Mouse (Mus musculus): ENCODE data around the gene Mettl13. TPM values are rescaled to one million over a fixed set of nuclear protein-coding genes. Genes with fewer than 3 reads are reported as not detected.

Gene Mettl13
- total and polyA plus RNA-seq, 2 experiments from 2014 or later = 9.7 to 12.4 TPM

DNA sequence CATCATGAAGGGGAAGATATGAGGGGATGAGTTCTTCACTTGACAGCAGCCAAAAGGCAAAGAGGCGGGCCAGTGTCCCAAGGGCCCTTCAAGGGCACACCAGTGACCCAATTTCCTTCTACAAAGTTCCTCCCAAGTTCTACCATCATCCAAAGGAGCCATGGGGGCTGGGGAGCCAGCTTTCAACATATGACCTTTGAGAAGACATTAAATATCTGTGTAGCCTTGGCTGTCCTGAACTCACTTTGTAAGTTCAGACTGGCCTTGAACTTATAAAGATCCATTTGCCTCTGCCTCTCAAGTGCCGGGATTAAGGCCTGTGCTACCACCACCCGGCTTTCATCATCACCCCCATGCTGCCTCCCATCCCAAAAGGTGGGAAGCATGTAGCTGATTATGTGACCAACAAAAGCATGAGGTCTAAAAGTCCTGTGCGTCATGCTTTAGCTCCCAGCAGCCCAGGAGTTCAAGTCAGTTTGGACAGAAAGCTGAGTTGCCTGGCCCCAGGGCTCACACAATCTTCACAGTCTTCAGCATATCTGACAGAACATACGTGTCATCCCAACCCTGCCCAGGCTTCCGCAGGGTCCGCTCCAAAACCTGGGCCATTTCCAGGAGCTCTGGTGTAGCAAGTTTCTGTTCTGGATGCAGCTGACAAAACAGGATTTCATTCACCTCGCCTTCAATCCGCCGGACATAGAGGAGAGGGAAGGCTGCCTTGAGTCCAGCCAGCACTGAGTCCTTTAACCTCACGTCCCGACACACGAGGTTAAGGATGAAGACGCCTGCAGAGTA lies 14.4 kb downstream of the Mettl13 start:
- Histone ChIP-seq H3K4me1 (ENCODE audit: insufficient read depth, low read length) (no peaks in the 10 kb centered on the region), H3K4me3 (ENCODE audit: low read length) (no peak overlapping the region), H3K9ac (replicated peaks; ENCODE audit: low read length) (no peak overlapping the region), H3K9me3 (ENCODE audit: low read length) (no peaks in the 10 kb centered on the region), H3K36me3 (ENCODE audit: insufficient read depth, low read length) (peaks cover 47% of the 10 kb centered on the region), H3K27me3 (ENCODE audit: insufficient read depth, low read length) (no peaks in the 10 kb centered on the region), H3K4me2 (ENCODE audit: low read depth, low read length) (no peak overlapping the region), H3K27ac (no peak overlapping the region)
- ATAC-seq (no peak), DNase-seq (ENCODE audit: low spot score) (no peak)
- TF ChIP-seq CTCF (IDR thresholded peaks at IDR 0.05; ENCODE audit: low read depth) = no peak
- 94% methylated on average over 14 of the region's 14 CpGs for WGBS

DNA sequence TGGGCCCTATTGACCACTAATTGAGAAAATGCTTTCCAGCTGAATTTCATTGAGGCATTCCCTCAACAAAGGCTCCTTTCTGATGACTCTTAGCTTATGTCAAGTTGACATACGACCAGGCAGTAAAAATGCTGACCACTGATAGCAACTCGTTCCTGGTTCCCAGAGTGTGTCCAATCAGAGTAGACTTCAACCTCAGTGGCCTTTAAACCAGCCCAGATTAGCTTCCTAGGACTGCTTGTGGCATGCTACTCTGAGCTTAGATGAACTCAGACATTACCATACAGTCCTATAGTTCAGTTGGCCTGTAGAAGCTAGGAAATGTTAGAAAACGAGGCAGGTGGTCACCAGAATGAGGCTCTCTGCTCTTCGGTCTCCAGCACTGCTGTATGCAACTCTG lies 16.0 kb downstream of the Mettl13 start:
- Histone ChIP-seq H3K4me3 (ENCODE audit: low read length) (no peak overlapping the region), H3K27me3 (ENCODE audit: insufficient read depth, low read length) (no peaks in the 10 kb centered on the region), H3K4me1 (ENCODE audit: insufficient read depth, low read length) (no peaks in the 10 kb centered on the region), H3K27ac (no peak overlapping the region), H3K9me3 (ENCODE audit: low read length) (no peaks in the 10 kb centered on the region), H3K36me3 (ENCODE audit: insufficient read depth, low read length) (peaks cover 39% of the 10 kb centered on the region), H3K4me2 (ENCODE audit: low read depth, low read length) (no peak overlapping the region), H3K9ac (replicated peaks; ENCODE audit: low read length) (no peak overlapping the region)
- ATAC-seq (no peak), DNase-seq (ENCODE audit: low spot score) (no peak)
- 72% methylated on average over 4 of the region's 4 CpGs for WGBS
- TF ChIP-seq CTCF (IDR thresholded peaks at IDR 0.05; ENCODE audit: low read depth) = no peak

DNA sequence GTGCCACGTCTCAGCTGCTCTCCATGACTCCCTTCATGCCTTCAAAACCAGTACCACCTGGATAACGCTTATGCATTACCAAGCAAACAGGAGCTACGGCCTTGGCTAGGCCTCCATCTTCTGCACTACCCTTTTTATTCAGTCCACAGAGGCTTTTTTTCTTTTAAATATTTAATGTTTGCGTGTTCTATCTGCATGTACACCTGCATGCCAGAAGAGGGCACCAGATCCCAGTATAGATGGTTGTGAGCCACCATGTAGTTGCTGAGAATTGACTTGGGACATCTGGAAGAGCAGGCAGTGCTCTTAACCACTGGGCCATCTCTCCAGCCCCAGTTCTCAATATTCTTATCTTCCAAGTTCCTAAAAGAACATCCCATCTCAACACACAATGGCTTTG lies 16.8 kb downstream of the Mettl13 start:
- Histone ChIP-seq H3K27ac (no peak overlapping the region), H3K9me3 (ENCODE audit: low read length) (no peaks in the 10 kb centered on the region), H3K4me1 (ENCODE audit: insufficient read depth, low read length) (no peaks in the 10 kb centered on the region), H3K27me3 (ENCODE audit: insufficient read depth, low read length) (no peaks in the 10 kb centered on the region), H3K4me2 (ENCODE audit: low read depth, low read length) (no peak overlapping the region), H3K9ac (replicated peaks; ENCODE audit: low read length) (no peak overlapping the region), H3K4me3 (ENCODE audit: low read length) (no peak overlapping the region), H3K36me3 (ENCODE audit: insufficient read depth, low read length) (peaks cover 32% of the 10 kb centered on the region)
- DNase-seq (ENCODE audit: low spot score) = no peak
- peak; percentile 54 for TF ChIP-seq CTCF (IDR thresholded peaks at IDR 0.05; ENCODE audit: low read depth)
- ATAC-seq = 0 out of 2 replicates have a peak, but pooled peaks have one; percentile 12
- WGBS = 73% methylated on average over 4 of the region's 4 CpGs

DNA sequence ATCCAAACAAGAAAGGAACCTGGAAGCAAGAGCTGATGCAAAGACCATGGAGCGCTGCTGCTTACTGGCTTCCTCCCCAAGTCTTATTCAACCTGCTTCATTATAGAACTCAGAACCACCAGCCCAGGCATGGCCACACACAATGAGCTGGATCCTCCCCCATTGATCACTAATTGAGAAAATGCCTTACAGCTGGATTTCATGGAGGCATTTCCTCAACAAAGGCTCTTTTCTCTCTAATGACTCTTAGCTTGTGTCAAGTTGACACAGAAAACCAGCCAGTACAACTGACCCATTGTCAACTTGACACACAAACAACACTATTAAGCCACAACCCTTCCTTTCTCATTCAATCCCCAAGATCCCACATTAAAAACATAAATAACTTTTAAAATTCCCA lies 17.7 kb downstream of the Mettl13 start:
- H3K4me2 ChIP-seq (ENCODE audit: low read depth, low read length) = no peak overlapping the region
- no peaks in the 10 kb centered on the region for H3K9me3 ChIP-seq (ENCODE audit: low read length)
- H3K4me3 ChIP-seq (ENCODE audit: low read length) = no peak overlapping the region
- no peaks in the 10 kb centered on the region for H3K27me3 ChIP-seq (ENCODE audit: insufficient read depth, low read length)
- no peak for DNase-seq (ENCODE audit: low spot score)
- peaks cover 23% of the 10 kb centered on the region for H3K36me3 ChIP-seq (ENCODE audit: insufficient read depth, low read length)
- no peak for TF ChIP-seq CTCF (IDR thresholded peaks at IDR 0.05; ENCODE audit: low read depth)
- ATAC-seq = no peak
- no peak overlapping the region for H3K9ac ChIP-seq (replicated peaks; ENCODE audit: low read length)
- no peaks in the 10 kb centered on the region for H3K4me1 ChIP-seq (ENCODE audit: insufficient read depth, low read length)
- H3K27ac ChIP-seq = no peak overlapping the region
- 78% methylated on average over 1 of the region's 1 CpGs for WGBS

DNA sequence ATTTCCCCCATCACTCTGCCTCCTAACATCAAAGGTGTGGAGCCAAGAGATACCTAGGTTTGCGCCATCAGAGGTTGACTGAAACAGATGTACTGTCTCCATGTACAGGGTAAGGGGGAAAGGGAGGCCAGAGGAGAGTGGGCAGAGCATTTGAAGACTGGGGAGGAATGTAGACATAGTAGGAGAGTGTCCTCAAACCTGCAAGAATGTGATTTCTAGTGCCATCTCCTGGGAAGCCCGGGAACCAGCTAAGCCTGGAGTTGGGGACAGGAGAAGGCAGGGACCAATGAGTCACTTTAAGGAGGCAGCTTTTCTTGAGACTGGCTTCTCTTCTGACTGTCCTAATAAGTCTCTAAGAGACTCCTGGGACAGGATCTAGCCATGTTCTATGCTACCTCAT lies 18.7 kb downstream of the Mettl13 start:
- DNase-seq (ENCODE audit: low spot score) (peak; percentile 13), ATAC-seq (no peak)
- WGBS = 70% methylated on average over 2 of the region's 2 CpGs
- Histone ChIP-seq H3K27ac (no peak overlapping the region), H3K27me3 (ENCODE audit: insufficient read depth, low read length) (no peaks in the 10 kb centered on the region), H3K4me1 (ENCODE audit: insufficient read depth, low read length) (no peaks in the 10 kb centered on the region), H3K9ac (replicated peaks; ENCODE audit: low read length) (no peak overlapping the region), H3K9me3 (ENCODE audit: low read length) (no peaks in the 10 kb centered on the region), H3K4me3 (ENCODE audit: low read length) (no peak overlapping the region), H3K36me3 (ENCODE audit: insufficient read depth, low read length) (peaks cover 18% of the 10 kb centered on the region; the same call in 1 of the 2 replicates), H3K4me2 (ENCODE audit: low read depth, low read length) (no peak overlapping the region)
- TF ChIP-seq CTCF (IDR thresholded peaks at IDR 0.05; ENCODE audit: low read depth) = peak; percentile 44

DNA sequence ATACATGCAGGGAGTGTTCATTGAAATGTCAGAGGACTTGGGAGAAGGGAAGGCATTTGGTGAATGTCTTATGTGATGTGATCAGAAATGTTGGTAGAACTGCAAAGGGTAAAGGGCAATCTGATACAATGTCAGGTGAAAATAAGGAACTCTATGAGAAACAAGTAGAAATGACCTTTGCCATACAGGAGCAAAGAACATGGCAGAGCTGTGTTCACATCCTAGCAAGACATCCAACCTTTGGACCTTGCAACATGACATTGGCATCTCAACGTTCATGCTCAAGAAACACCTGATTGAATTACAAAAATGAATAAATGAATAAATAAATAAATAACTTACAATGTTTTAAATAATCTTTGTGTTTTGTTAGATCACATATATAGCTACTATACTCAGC lies 33.2 kb downstream of the Mettl13 start:
- H3K4me1 ChIP-seq (ENCODE audit: insufficient read depth, low read length) = no peaks in the 10 kb centered on the region
- no peaks in the 10 kb centered on the region for H3K36me3 ChIP-seq (ENCODE audit: insufficient read depth, low read length)
- WGBS = 87% methylated on average over 1 of the region's 1 CpGs
- H3K9ac ChIP-seq (replicated peaks; ENCODE audit: low read length) = no peak overlapping the region
- DNase-seq (ENCODE audit: low spot score) (no peak), ATAC-seq (no peak)
- no peak overlapping the region for H3K4me2 ChIP-seq (ENCODE audit: low read depth, low read length)
- no peaks in the 10 kb centered on the region for H3K9me3 ChIP-seq (ENCODE audit: low read length)
- no peak overlapping the region for H3K27ac ChIP-seq
- no peaks in the 10 kb centered on the region for H3K27me3 ChIP-seq (ENCODE audit: insufficient read depth, low read length)
- no peak for TF ChIP-seq CTCF (IDR thresholded peaks at IDR 0.05; ENCODE audit: low read depth)
- no peak overlapping the region for H3K4me3 ChIP-seq (ENCODE audit: low read length)

DNA sequence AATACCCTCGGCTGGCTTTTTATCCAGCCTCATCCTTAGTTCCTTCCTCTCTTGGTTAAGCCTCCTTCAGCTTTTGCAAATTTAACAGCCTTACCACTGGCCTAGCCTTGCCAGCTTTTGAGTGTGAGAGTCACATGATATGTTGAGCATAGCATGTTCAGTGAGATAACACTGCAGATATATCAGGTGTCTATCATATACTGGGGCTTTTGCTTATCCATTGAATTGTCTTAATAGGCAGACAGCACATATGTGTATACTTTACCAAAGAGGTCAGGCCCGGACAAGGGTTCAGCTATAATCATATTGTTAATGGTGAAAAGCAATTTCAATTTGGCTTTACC lies 38.4 kb downstream of the Mettl13 start:
- no peak for TF ChIP-seq CTCF (IDR thresholded peaks at IDR 0.05; ENCODE audit: low read depth)
- Histone ChIP-seq H3K27me3 (ENCODE audit: insufficient read depth, low read length) (no peaks in the 10 kb centered on the region), H3K36me3 (ENCODE audit: insufficient read depth, low read length) (no peaks in the 10 kb centered on the region), H3K4me2 (ENCODE audit: low read depth, low read length) (no peak overlapping the region), H3K4me1 (ENCODE audit: insufficient read depth, low read length) (no peaks in the 10 kb centered on the region), H3K9ac (replicated peaks; ENCODE audit: low read length) (no peak overlapping the region), H3K4me3 (ENCODE audit: low read length) (no peak overlapping the region), H3K9me3 (ENCODE audit: low read length) (no peaks in the 10 kb centered on the region), H3K27ac (no peak overlapping the region)
- ATAC-seq = no peak
- WGBS = 80% methylated on average over 2 of the region's 2 CpGs
- no peak for DNase-seq (ENCODE audit: low spot score)
